Mouse (Mus musculus): ENCODE measurements around the gene Rad51b.

GRCm38 (mm10) chr12:79807938-79808401, 510.9 kb downstream of the Rad51b start:
- no peak for TF ChIP-seq CTCF (IDR thresholded peaks at IDR 0.05)
- no peak for TF ChIP-seq POLR2A (IDR thresholded peaks at IDR 0.05; ENCODE audit: insufficient read depth, low read depth, low read length)

Data from heart, adult 2 months (tissue).